Mouse (Mus musculus) heart, adult 2 months (tissue): ENCODE measurements around the gene Lmntd1.

Experiments
- CTCF ChIP-seq: fragments of 200-600 bp; IDR thresholded peaks from 2 replicates; pipeline ENCODE4 v1.8.1; 2022; ENCODE audit warnings: antibody characterized with exemption, mild to moderate bottlenecking, moderate library complexity
- EP300 ChIP-seq: fragments of 200-500 bp; IDR thresholded peaks from 2 replicates; pipeline ENCODE4 v1.6.1; 2011; ENCODE audit warnings: low read depth, low read length, control low read depth; ENCODE audit not compliant: insufficient read depth
- POLR2A ChIP-seq: fragments of 200-500 bp; IDR thresholded peaks from 2 replicates; pipeline ENCODE4 v1.6.1; 2011; ENCODE audit warnings: mild to moderate bottlenecking, low read depth, low read length, control low read depth; ENCODE audit not compliant: insufficient read depth

GRCm38 (mm10) chr6:145426501-145426900 lies 187.6 kb downstream of the Lmntd1 start:
- TF ChIP-seq POLR2A = no peak
- TF ChIP-seq CTCF = no peak
- TF ChIP-seq EP300 = no peak
